Mouse (Mus musculus): Measurements from ENCODE around the gene Uimc1.

Gene Uimc1

DNA sequence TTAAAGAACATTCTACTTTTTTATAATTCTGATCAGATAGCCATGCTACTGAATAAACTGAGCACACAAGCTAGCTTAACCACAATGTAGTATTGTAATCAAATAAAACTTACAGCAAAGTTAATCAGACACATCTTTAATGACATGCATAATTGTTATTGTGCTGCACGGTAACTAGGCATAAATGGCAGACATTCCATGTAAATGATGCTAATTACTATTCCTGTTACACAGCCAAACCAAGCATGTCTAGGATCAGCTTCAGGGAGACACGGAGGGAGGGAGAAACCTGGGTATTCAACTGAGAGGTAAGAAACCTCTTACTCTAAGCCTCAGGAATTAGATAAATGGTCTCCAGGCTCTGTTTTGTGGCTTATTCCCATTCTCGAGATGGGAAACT, 52.4 kb downstream of the Uimc1 start:
- no peak for DNase-seq (ENCODE audit: low spot score in 2 of 2)

DNA sequence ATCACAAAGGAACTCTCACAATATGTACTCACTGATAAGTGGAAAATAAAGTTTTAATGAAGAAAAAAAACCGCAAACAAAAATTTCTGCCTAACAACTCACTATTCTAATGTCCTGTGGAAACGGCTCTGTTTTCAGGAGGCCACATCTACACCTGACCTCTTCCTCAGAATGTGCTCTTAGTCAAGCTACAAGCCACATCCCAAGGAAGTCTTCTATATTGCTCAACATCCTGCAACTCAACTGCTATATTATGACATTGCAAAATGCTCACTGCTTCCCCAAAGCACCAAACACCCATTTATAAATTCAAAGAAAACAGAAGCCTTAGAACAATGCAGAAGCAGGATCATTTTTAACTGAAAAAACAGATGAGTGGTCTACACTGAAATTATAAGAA, 60.1 kb downstream of the Uimc1 start:
- DNase-seq (ENCODE audit: low spot score in 2 of 2), result no peak

DNA sequence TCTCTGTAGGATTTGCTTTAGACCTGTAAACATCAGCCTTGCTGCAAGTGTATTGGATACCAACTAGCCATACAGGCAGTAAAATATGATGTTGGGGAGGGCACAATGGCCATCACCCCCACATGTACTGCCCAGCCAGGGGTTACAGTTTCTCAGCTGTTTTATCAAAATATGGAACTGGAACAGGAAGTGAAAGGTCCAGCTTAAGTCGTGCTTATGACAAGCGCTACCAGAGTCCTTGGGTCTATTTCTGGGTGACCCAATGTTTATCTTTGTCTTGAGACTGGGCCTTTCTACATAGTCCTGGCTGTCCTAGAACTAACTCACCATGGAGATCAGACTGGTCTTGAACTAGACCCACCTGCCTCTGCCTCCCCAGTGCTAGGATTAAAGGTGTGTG, 75.9 kb downstream of the Uimc1 start:
- DNase-seq (ENCODE audit: low spot score in 2 of 2), result no peak

DNA sequence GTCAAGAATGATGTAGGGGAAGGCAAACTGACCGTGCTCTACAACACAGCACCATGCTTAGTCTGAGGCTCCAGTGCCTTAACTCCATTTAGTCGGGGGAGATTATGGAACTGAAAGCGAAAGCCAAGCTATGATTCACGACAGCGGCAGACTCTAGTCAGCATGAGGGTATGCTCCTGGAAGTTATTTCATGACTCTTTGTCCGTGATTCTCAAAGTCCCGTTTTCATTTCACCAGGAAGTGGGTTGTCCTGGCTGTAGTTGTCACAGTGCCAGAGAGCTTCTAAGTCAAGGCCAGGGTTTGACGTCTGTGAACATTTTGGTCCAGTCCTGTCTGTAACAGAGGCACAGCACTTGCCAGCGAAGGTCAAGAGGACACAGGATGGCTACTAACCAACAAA, 77.4 kb downstream of the Uimc1 start:
- no peak for DNase-seq (ENCODE audit: low spot score in 2 of 2)

DNA sequence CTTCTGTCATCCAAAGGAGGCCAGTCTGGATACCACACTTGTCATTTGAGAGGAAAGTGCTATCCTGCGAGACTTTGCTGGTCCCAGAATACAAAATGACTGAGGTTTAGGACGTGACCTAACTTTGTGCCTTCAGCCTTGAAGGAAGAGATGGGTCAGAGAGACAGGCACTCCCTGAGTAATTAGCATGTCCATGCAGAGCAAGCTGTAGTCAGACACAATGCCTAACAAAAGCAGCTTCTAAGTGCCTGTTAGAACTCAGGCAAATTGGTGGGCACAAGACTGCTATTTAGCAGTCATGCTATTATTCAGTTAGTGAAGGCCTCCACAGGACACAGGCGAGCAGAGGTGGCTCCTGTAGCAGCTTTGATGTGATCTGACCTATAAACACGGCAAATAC, 77.8 kb downstream of the Uimc1 start:
- DNase-seq (ENCODE audit: low spot score in 2 of 2), result no peak

DNA sequence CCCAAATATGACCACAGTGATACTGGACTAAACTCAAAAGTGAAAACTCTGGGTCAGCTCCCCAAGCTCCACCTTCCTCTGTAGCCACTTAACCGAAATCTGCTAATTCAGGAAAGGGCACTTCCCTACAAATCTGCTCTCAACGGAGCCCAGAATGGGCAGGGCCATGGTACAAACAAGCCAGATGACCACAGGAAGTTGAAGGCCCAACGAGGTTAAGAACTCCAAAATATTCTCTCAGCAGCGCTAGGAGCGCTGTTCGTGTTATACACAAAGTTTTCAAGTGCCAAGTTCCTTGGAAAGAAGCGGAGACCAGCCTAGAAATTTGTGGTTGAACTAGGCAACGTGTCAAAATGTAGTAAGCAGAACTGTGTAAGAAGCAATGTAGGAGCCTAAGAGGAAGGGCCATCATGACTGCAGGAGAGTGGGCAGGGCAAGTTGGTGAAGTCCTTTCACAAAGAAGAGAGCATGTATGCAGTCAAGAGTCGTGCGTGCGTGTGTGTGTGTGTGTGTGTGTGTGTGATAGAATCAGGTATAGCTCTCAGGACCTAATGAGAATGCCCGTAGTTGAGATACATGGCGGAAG, 78.8 kb downstream of the Uimc1 start, which contains the start of gene Hk3:
Hk3 (minus strand) TSS at position 192 of the 586 bp plus-strand sequence.
- DNase-seq (ENCODE audit: low spot score in 2 of 2), result no peak

DNA sequence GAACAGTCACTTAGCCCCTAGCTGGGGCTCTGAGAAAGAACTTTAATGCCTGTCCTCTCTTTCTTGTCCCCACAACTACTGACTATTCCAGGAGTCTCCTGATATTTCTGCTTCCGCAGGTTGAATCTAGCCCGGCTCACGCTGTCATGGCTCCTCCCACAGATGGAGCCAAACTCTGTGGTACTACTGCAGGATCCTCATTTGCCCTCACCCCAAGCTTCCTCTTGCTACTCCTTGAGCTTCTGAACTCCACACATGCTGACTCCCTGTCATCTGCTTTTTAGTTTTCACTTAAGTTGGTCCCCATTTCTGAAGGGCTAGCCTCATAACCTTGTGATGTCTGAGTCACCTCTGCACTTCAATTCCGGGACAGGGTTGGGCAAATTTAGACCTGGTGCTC, 80.0 kb downstream of the Uimc1 start:
- DNase-seq (ENCODE audit: low spot score in 2 of 2), result no peak

DNA sequence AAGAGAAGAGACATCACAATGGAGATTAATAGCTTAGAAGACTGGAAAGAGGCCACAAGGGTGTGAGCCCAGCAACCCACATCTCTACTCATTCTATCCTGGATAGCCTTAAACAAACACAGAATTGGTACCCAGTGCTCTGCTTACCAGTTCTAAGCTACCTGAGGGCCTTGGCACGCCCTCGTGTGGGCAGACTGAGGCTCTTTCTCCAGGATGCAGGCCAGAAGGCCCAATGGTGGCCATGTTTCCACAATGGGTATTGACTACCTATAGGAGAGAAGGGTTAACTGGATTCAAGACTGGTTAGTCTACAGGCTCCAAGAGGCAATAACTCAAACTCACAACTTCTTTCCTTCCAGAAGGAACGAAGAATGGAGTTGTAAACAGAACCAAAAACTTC, 80.9 kb downstream of the Uimc1 start:
- no peak for DNase-seq (ENCODE audit: low spot score in 2 of 2)

DNA sequence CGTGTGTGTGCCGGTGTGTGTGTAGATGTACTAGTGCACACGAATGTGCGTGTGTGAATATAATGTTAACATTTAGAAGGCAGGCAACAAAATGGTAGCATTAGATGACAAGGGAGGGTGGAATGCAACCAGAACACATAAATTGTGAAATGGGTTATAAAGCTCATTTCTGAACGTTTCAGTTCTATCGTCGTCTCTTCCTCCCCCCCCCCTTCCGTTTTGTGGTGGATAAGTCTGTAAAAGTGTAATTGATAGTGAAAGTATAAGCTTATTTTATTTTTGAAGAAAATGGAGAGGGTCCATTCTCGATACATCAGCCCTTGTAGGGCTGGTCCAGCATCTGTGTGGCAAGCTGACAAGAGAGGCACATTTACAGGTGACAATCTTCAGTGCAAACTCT, 81.4 kb downstream of the Uimc1 start:
- no peak for DNase-seq (ENCODE audit: low spot score in 2 of 2)

DNA sequence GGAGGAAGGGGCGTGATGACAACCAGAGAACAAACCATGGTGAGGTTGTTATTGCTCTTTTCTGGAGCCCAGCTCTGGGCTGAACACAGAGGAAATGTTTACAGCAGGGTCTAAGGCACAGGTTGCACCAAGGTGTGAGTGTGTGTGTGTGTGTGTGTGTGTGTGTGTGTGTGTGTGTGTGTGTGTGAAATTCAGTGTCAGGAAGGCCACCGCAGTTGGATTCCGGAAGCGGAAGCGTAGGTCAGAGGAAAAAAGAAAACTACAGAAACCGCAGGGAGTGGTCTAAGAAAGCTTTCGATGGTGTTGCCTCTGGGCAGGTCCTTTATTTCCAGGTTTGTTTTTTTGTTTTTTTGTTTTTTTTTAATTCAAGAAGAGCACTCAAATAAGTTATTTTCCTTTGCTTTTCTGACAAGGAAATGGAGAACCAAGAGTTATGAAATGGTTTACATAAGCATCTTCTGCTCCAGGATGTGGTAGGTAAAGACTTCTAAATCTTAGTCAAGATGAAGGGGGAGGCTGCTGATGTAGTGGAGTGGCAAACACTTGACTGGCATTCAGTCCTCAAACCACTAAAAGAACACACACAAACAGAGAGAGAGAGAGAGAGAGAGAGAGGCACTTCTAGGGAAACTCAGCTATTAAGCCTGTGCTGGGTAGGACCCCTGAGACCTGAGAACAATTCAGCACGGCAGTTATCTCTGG, 82.1 kb downstream of the Uimc1 start:
- DNase-seq (ENCODE audit: low spot score in 2 of 2), result no peak

DNA sequence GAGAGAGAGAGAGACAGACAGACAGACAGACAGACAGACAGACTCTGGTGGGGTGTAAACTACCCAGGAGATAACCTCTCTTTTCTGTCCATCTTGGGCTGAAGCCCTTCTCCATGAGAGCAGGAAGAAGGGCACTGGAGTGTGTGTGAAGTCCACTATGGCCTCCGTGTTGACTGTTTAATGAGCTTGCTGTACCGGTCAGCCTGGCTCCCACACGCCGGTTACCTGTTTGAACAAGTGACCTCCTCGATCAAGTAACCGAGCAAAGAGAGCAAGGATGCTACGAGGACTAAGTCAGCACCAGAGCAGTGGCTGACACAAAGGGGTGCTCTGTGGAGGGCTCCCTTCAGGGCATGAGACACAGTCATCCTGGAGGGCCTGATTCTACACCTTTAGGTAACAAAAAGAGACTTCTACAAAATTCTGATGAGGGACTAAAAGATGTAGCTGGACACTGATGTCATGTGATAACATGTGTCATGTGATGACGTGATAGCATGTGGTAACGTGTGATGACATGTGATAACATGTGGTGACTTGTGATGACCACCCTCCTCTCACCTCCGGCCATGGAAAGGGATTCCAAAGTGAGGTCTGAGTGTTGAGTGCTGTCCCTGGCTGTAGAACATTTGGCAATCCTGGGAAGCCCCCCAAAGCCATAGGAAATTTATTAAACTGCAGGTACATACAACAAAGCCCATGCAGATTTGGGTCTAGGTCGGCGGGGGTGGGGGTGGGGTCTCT, 82.8 kb downstream of the Uimc1 start:
- no peak for DNase-seq (ENCODE audit: low spot score in 2 of 2)

DNA sequence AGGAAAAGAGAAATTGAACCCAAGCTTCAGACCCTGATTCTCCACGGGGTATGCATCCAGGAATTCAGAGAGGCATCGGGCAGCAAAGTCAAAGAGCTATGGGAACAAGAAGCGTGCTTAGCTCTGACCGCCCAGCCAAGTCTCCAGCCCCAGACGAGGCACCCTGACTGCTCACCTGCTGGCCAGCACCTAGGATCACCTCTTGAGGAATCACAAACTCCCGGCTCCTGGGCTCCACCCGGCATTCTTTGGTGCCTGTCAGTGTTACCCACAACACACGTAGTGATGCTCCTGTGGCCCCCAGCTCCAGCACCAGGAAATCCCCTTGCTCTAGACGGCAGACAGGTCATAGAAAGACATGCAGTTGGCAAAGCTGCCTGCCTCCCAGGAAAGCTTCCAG, 85.6 kb downstream of the Uimc1 start:
- DNase-seq (ENCODE audit: low spot score in 2 of 2), result no peak

DNA sequence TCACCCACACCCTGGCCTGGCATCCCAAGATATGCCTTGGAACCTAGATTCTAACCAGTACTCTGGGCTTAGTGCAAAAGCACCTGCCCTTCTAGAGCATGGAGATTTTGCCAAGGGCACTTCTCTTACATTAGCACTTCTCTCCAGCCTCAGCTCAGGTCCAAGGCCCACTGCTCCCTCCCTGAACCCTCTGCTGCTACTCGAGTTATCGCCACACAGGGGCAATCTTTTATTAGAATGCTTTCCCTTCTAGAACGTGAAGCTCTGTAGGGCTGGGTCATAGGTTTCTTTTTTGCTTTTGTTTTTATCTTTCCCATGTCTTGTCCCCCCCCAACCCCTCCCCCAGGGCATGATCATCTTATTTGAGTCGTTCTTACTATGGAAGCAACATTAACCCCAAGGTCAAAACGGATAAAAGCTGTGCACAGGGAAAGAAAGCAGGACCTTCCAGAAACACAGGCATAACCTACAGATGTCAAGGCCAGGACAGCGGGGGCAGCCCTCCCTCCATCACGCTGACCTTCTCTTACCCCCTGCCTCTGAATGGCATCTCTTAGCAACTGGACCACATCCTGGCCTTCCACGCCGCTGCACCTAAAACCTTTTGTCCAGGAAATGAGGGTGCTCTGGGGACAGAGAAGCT, 86.3 kb downstream of the Uimc1 start:
- no peak for DNase-seq (ENCODE audit: low spot score in 2 of 2)

DNA sequence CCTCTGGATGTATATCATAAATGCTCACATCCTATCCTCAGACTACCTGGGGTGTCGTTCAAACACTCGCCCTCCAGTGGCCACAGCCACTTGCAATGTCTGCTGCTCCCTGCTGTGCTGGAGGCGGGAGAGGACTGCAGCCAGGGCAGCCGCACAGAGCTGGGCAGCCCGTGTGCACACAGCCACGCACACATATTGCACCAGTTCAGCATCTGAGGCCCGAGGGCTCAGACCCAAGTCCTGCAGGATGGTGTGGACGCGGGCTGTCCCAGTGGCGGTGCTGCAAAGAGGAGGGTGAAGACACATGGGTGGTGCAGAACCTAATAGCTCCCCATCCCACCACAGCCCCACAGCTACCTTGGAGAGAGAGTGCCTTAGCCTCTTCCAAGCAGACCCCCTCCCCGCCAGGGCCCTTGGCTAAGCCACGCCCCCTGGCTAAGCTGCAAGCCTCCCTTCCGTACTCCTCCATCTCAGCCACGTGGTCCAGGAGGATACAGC, 88.1 kb downstream of the Uimc1 start:
- DNase-seq (ENCODE audit: low spot score in 2 of 2), result no peak

DNA sequence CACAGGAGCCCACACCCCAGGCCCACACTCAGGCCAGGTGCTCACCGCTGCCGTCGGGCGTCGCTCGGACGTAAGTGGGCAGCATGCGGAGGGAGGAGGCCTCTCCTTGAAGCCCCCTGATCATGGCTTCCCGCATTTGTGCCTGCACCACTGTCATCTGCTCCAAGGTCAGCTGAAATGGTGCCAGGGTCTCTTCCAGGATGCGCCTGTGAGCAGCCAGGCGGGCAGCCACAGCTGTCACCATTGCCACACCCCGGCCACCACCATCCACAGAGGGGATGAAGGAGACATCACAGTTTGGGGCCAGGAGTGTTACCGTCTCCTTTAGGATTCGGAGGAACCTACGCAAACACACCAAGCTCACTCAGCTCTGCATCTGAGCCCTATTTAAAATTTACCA, 89.0 kb downstream of the Uimc1 start:
- DNase-seq (ENCODE audit: low spot score in 2 of 2), result no peak

DNA sequence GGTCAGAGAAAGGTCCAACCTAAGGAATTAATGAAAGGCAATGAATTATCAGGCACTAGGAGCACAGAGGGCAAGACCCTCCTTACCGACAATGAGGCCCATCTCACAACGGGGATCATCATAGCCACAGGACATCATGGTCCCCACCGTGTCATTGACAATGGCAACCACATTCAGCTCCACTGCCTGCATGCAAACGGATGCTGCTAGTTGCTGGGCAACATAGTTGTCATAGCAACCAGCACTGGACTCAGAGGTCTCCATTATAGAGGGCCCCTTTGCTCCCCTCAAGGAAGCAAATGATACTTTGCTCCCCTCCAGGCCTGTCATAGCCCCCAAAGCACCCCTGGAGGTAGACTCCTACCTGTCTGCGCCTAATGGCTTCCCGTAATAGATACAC, 91.5 kb downstream of the Uimc1 start:
- DNase-seq (ENCODE audit: low spot score in 2 of 2), result no peak

DNA sequence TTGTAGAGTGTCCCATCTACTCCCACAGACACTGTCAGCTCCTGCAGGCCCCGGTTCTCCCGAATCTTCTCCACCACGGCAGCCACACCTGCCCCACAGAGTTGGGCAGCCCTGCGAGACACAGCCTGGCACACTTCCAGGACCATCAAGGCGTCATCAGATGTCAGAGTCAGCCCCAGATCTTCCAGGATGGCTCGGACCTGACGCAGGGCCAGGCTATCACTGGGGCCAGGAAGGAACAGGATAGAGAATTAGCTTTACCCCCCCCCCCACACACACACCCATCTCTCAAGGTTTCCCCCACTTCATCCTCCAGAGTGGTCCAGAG, 93.7 kb downstream of the Uimc1 start:
- DNase-seq (ENCODE audit: low spot score in 2 of 2), result no peak

DNA sequence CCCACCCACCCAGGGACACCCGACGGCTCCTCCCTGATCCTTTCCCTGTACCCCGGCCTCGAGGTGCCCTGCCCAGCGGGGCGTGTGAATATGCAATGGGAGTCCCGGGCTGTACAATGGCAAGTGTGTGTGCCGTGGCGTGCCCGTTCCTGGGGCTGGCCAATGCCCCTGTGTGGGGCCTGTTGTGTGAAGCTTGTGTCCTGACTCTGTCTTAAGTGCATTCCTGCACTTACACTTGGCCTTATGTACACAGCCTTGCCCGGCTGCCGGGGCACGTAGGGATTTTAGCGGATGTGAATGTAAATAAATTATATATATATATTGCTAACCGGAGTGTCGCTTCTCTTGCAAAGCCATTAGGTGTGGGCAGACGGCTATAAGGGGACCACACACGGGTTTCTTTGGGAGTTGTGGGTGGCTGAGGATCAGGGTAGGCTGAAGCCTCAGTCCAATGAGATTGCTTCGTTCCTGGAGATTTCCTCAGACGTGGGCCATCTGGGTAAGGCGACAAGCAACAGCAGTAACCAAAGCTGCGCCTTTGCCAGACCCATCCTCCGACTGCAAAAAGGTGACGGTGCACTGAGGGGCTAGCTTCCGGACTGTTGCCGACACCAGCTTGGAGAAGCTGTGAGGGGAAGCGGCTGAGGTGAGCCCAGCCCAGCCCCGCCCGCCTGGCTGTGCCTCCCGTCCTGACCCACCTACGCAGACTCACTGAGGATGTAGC, 94.2 kb downstream of the Uimc1 start:
- no peak for DNase-seq (ENCODE audit: low spot score in 2 of 2)

DNA sequence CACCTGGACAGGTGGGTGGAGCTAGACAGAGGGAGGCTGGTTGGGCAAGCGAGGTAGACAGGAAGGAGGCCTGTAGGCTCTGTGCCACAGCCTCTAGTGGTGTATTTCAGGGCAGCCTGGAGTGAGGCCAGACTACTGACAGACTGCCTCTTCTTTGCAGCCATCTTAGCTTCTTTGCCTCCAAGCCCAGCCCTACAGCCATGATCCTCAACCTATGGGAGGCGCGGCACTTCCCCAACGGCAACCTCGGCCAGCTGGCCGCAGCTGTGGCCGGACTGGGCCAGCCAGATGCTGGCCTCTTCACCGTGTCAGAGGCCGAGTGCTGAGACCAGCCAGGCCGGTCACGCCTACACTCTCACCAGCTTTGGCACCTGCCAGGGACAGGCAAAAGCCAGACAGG, 95.5 kb downstream of the Uimc1 start:
- no peak for DNase-seq (ENCODE audit: low spot score in 2 of 2)

DNA sequence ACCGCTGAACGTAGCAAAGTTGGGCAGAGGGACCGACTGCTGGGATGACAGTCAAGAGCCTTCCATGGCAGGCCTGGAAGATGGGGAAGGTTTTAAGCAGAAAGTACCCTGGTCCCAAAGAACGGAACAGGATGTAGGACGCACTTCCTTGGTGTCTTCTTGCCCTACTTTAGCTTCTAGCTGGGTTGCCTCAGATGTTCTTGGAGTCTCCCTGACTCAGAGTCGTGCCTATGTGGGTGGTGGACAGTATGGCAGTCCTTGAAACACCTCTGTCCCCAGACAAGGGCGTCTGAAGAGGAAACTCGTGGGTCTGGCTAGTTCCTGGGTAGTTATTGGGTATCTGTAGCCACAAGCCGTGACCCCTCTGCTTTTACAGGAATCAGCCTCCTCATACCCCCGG, 98.0 kb downstream of the Uimc1 start:
- DNase-seq (ENCODE audit: low spot score in 2 of 2), result no peak

DNA sequence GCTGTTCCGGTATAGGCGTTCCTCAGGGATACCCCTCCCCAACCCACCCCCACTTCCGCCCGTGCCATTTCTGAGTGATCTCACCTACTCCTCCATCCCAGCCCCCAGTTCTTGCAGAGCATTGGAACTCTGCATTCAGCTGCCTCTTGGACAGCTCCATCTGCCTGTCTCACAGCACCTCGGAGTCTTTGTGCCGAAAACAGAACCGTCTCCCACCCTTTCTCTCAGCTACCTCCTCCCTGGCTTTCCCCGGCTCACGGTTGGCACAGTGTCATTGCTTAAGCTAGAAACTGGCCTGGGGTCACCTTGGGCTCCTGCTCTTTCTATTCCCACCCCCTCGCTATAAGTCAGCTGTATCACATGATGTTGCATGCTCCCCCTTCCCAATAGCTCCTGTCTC, 99.7 kb downstream of the Uimc1 start:
- no peak for DNase-seq (ENCODE audit: low spot score in 2 of 2)

DNA sequence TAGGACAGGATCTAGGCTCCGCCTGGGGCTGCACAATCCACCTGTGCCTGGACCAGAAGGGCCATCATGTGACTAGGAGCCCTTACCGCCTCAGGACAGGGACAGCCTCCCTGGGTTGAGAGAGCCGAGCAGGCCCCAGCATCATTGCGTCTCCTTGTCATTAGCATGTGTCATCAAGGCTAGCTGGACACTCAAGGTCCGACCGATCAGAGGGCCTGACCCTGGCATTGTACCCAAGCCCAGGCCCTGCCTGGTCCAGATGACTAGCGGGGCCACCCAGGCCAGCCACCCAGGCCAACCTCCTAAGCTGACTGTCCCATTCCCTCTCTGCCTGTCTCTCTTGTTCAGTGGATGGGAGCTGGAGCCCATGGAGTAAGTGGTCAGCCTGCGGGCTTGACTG, 102.5 kb downstream of the Uimc1 start:
- DNase-seq (ENCODE audit: low spot score in 2 of 2), result no peak
